Mouse (Mus musculus): ENCODE data around the gene Mif4gd.
A peak's percentile ranks its signal among the peaks of the same experiment; 100 is the strongest.

Gene Mif4gd

DNA sequence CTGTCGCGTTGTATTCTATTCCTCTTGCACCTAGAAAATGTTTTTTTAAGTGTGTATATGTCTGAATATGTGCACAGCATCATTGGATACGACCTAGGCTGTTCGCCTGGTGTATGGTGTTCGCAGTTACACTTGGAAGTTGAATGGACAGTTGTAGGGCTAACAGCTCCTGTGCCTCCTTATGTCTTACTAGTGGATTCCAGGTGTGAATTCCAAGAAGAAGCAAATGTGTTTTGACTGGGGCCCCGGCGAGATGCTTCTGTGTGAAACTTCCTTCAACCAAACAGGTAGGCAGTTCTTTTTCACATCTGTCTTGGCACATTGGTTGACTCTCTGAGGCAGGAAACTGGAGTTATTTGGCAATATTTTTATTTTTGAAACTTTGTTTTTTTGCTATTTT is 47.8 kb downstream of the Mif4gd start:
- DNase-seq (ENCODE audit: low spot score) = no peak

DNA sequence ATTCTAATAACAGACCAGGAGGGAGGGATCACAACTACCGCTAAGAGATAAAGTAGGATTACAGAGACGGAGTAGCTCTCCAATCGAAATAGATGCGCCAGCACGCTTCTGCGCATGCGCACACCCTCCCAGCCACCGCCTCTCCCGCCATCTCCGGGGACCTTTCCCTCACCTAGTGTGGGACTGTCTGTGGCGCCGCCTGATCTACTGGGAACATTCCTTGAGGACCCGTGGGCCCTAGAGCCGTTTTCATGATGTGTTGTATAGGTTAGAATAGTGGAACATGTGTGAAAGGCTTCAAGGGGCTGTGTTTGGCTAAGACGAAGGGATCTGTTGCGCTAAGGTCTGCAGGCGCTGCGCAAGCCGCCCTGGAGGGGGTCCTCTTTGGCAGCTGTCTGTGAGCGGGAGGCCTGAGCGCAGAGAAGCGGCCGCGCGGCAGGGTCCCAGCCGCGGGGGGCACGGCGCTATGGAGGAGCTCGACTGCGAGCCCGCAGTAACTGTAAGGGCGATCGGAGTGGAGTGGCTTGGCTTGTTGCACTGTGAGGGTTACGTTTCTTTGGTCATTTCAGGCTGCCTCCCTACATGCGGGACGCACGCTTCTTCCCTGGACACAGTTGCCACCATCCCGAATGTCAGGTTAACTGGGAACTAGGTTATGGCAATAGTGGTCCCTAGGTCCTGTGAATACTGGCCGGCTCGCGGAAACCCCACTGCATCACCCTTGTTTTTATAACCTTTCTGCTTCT is 48.5 kb downstream of the Mif4gd start, which contains the start of gene Nup85:
TSS of gene Nup85 (plus strand) at position 371 of the 746 bp plus-strand sequence.
- DNase-seq (ENCODE audit: low spot score) = peak; percentile 97

DNA sequence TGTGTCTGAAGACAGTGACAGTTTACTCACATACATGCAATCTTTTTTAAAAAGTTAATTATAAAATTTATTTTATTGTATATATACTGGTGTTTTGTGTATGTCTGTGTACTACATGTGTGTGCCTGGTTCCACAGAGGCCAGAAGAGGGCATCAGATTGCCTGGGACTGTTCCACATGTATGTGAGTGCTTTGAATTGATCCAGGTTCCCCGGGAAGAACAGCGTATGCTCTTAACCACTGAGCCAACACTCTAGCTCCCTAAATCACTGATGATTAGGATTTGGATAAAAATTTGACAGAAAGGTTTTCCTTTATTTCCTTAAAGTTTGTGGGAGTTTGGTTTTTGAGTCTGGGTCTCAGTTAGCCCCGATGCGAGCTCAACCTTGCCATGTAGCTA is 49.4 kb downstream of the Mif4gd start:
- DNase-seq (ENCODE audit: low spot score) = no peak

Data from ovary, postnatal 36 days (tissue).